Mouse (Mus musculus) ES-E14 (cell line): ENCODE measurements around the gene St6galnac3.

ENCODE experiments used
- CHD2 ChIP-seq: IDR thresholded peaks from 2 replicates; pipeline ENCODE4 v1.6.1; 2014; ENCODE audit warnings: mild to moderate bottlenecking, low read depth, low read length, inconsistent platforms
- MAFK ChIP-seq: IDR thresholded peaks from 2 replicates; pipeline ENCODE4 v1.6.1; 2014; ENCODE audit warnings: mild to moderate bottlenecking, low read depth, low read length, inconsistent platforms; ENCODE audit not compliant: insufficient read depth
- ZC3H11A ChIP-seq: IDR thresholded peaks from 2 replicates; pipeline ENCODE4 v1.6.1; 2012; ENCODE audit warnings: low read depth, mild to moderate bottlenecking, inconsistent platforms, low read length, borderline replicate concordance
- ZNF384 ChIP-seq: IDR thresholded peaks from 2 replicates; pipeline ENCODE4 v1.6.1; 2012; ENCODE audit warnings: low read depth, low read length, inconsistent platforms

GRCm38 (mm10) chr3:153324307-153324706, 400.7 kb downstream of the St6galnac3 start:
- TF ChIP-seq MAFK (no peak), ZC3H11A (no peak), CHD2 (no peak), ZNF384 (no peak)
